In the genomic region with DNA sequence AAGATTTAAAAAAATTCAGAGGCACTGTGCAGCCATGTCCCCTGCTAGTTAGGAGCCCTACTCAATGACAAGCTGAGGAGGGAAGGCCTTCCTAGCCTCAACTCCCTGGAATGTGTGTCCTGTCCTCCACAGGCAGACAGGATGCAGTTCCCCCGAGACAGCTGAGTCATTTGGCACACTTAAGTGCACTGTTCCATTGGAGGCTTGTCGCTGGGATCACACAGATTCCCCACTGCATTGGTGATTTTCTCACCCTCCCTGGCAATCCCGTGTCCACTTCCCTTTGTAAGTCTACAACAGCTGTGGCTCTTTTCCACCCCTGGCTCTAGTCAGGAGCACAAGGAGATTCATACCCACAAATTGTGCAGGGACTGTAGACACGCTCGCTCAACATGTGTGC, we compare ENCODE assay signal across 9 mouse cellular contexts. TPM values are rescaled to one million over a fixed set of nuclear protein-coding genes. Genes with fewer than 3 reads are reported as not detected.
A peak's percentile ranks its signal among the peaks of the same experiment; 100 is the strongest.
DNase-seq lines count a peak whose midpoint lies in the region; ATAC-seq and TF ChIP-seq lines count a peak whose summit lies in the region.
"Had no signal": no experiment of that assay in that cellular context is flagged by ENCODE, and none has a peak within 500 bp of the region (broad histone marks: within the 10 kb centered on the region; RNA-seq: fewer than 3 reads in every experiment).

No protein-coding gene starts in this region.

- TF ChIP-seq EP300 in heart, adult 2 months (IDR thresholded peaks at IDR 0.05; ENCODE audit: insufficient read depth, low read depth, low read length): peak; percentile 66; the same call in 1 of the 2 replicates

- no peak overlapping the region for H3K4me3 ChIP-seq in kidney, embryonic 15.5 days (replicated peaks)
- no peak overlapping the region for H3K4me3 ChIP-seq in kidney, embryonic 16.5 days (ENCODE audit: low read length)
- H3K4me3 ChIP-seq in heart, adult 2 months: no peak overlapping the region
- H3K4me3 ChIP-seq in lung, embryonic 14.5 days (ENCODE audit: low read depth, low read length): no peak overlapping the region
- H3K4me3 ChIP-seq in midbrain, embryonic 16.5 days (ENCODE audit: low read depth, low read length): no peak overlapping the region

- intact Hi-C loops in heart, adult 2 months (cut with DNase I): no loop called here

- H3K79me2 ChIP-seq in heart, adult 2 months (replicated peaks; ENCODE audit: control insufficient read depth, insufficient read depth, low read length): 0 out of 2 replicates have a peak, but pooled peaks cover 3% of the 10 kb centered on the region

- no peak for TF ChIP-seq POLR2A in heart, adult 2 months (IDR thresholded peaks at IDR 0.05; ENCODE audit: insufficient read depth, low read depth, low read length)

- H3K4me2 ChIP-seq in kidney, embryonic 15.5 days: no peak overlapping the region
- no peak overlapping the region for H3K4me2 ChIP-seq in kidney, embryonic 16.5 days (replicated peaks; ENCODE audit: low read depth, low read length)
- H3K4me2 ChIP-seq in lung, embryonic 14.5 days: no peak overlapping the region
- H3K4me2 ChIP-seq in midbrain, embryonic 16.5 days (ENCODE audit: low read length): no peak overlapping the region

- peaks cover 26% of the 10 kb centered on the region for H3K36me3 ChIP-seq in kidney, embryonic 15.5 days
- H3K36me3 ChIP-seq in kidney, embryonic 16.5 days (ENCODE audit: insufficient read depth, low read length): peaks cover 4% of the 10 kb centered on the region; the same call in 1 of the 2 replicates
- H3K36me3 ChIP-seq in heart, adult 2 months (ENCODE audit: control insufficient read depth, insufficient read depth, low read length): no peaks in the 10 kb centered on the region
- peaks cover 6% of the 10 kb centered on the region; the same call in 1 of the 2 replicates for H3K36me3 ChIP-seq in lung, embryonic 14.5 days (ENCODE audit: insufficient read depth)
- H3K36me3 ChIP-seq in midbrain, embryonic 16.5 days (ENCODE audit: control insufficient read depth, insufficient read depth, low read length): 0 out of 2 replicates have a peak, but pooled peaks cover 3% of the 10 kb centered on the region

- no peak for TF ChIP-seq CTCF in heart, adult 2 months (IDR thresholded peaks at IDR 0.05)
- no peak for TF ChIP-seq CTCF in lung, embryonic 14.5 days (IDR thresholded peaks at IDR 0.05; ENCODE audit: low read depth)

- no peak overlapping the region for H3K9ac ChIP-seq in kidney, embryonic 15.5 days
- H3K9ac ChIP-seq in kidney, embryonic 16.5 days (replicated peaks; ENCODE audit: low read length): no peak overlapping the region
- no peak overlapping the region for H3K9ac ChIP-seq in heart, adult 2 months (ENCODE audit: low read depth, low read length)
- no peak overlapping the region for H3K9ac ChIP-seq in lung, embryonic 14.5 days
- no peak overlapping the region for H3K9ac ChIP-seq in midbrain, embryonic 16.5 days (ENCODE audit: low read depth, low read length)

- H3K27me3 ChIP-seq in kidney, embryonic 15.5 days: no peaks in the 10 kb centered on the region
- no peaks in the 10 kb centered on the region for H3K27me3 ChIP-seq in kidney, embryonic 16.5 days (ENCODE audit: insufficient read depth, low read length)
- H3K27me3 ChIP-seq in heart, adult 2 months (ENCODE audit: control insufficient read depth, insufficient read depth, low read length): no peaks in the 10 kb centered on the region
- H3K27me3 ChIP-seq in lung, embryonic 14.5 days (ENCODE audit: insufficient read depth, low read length): no peaks in the 10 kb centered on the region
- H3K27me3 ChIP-seq in midbrain, embryonic 16.5 days (ENCODE audit: control insufficient read depth, insufficient read depth, low read depth, low read length): no peaks in the 10 kb centered on the region

- peak; percentile 50 for DNase-seq in adipocyte (ENCODE audit: low spot score)
- peak; percentile 60 to 73 for DNase-seq in heart, adult 2 months
- DNase-seq in lung, embryonic 14.5 days: peak; percentile 47
- DNase-seq in ovary, postnatal 14 days (ENCODE audit: low spot score): no peak
- DNase-seq in urinary bladder, adult 2 months (ENCODE audit: low spot score): no peak
- DNase-seq: spleen, adult 18-20 months had no signal

- ATAC-seq in kidney, embryonic 15.5 days (replicated peaks; ENCODE audit: low FRiP score): no peak
- ATAC-seq in kidney, embryonic 16.5 days (ENCODE audit: low FRiP score, low TSS enrichment): no peak
- no peak for ATAC-seq in lung, embryonic 14.5 days (ENCODE audit: insufficient read depth)
- ATAC-seq in midbrain, embryonic 16.5 days: no peak

- 39% methylated on average over 5 of the region's 5 CpGs for WGBS in kidney, embryonic 15.5 days
- 41% methylated on average over 5 of the region's 5 CpGs for WGBS in kidney, embryonic 16.5 days
- 30% methylated on average over 5 of the region's 5 CpGs for WGBS in heart, adult 2 months
- WGBS in lung, embryonic 14.5 days: 56% methylated on average over 5 of the region's 5 CpGs
- 76% methylated on average over 5 of the region's 5 CpGs for WGBS in midbrain, embryonic 16.5 days

- H3K27ac ChIP-seq in kidney, embryonic 15.5 days: peak overlapping the region; percentile 39; the same call in 1 of the 2 replicates
- H3K27ac ChIP-seq in kidney, embryonic 16.5 days (ENCODE audit: low read length): no peak overlapping the region
- no peak overlapping the region; the same call in 1 of the 2 replicates for H3K27ac ChIP-seq in heart, adult 2 months
- no peak overlapping the region for H3K27ac ChIP-seq in lung, embryonic 14.5 days (ENCODE audit: low read depth)
- H3K27ac ChIP-seq in midbrain, embryonic 16.5 days (ENCODE audit: low read length): no peak overlapping the region

- peaks cover 26% of the 10 kb centered on the region for H3K4me1 ChIP-seq in kidney, embryonic 15.5 days
- peaks cover 25% of the 10 kb centered on the region for H3K4me1 ChIP-seq in kidney, embryonic 16.5 days (ENCODE audit: insufficient read depth, low read length)
- peaks cover 18% of the 10 kb centered on the region for H3K4me1 ChIP-seq in heart, adult 2 months (ENCODE audit: control insufficient read depth, insufficient read depth, low read length)
- H3K4me1 ChIP-seq in lung, embryonic 14.5 days (ENCODE audit: insufficient read depth): no peaks in the 10 kb centered on the region
- H3K4me1 ChIP-seq in midbrain, embryonic 16.5 days (ENCODE audit: control insufficient read depth, insufficient read depth, low read length): no peaks in the 10 kb centered on the region

- no peaks in the 10 kb centered on the region for H3K9me3 ChIP-seq in kidney, embryonic 15.5 days (replicated peaks)
- no peaks in the 10 kb centered on the region for H3K9me3 ChIP-seq in kidney, embryonic 16.5 days (ENCODE audit: low read length)
- H3K9me3 ChIP-seq in lung, embryonic 14.5 days (ENCODE audit: low read depth, low read length): no peaks in the 10 kb centered on the region
- no peaks in the 10 kb centered on the region for H3K9me3 ChIP-seq in midbrain, embryonic 16.5 days (replicated peaks; ENCODE audit: control insufficient read depth, low read length, poor library complexity, severe bottlenecking)

RNA-seq across cellular contexts. Expression of gene Agpat3, which starts 14.1 kb away (rescaled TPM):
- polyA plus RNA-seq in kidney, embryonic 15.5 days (2015; fragmentation: Nextera tagmentation; extraction: Ambion mirVana): 84.9 and 88.7 TPM in 2 replicates
- polyA plus RNA-seq in kidney, embryonic 16.5 days (2015; fragmentation: Nextera tagmentation; extraction: Ambion mirVana): 48.2 and 81.9 TPM in 2 replicates
- 100 to 1,000 TPM; 209 to 232 TPM for total RNA-seq in heart, adult 2 months (2021)
- polyA plus RNA-seq in heart, adult 2 months (2012; rRNA removed): 286 and 366 TPM in 2 replicates
- 59.7 and 62.1 TPM in 2 replicates for polyA plus RNA-seq in lung, embryonic 14.5 days (2014; fragmentation: Nextera tagmentation; extraction: Ambion mirVana)
- polyA plus RNA-seq in midbrain, embryonic 16.5 days (2015; fragmentation: Nextera tagmentation; extraction: Ambion mirVana): 61.4 and 66.3 TPM in 2 replicates
- 75.1 and 81.3 TPM in 2 replicates for polyA plus RNA-seq in urinary bladder, adult 2 months (2012; rRNA removed)

Comparison
In these comparisons a context has a peak if more than half of its experiments do, and no peak if none do; other contexts are left out.
1. DNase-seq: peak in adipocyte (single experiment), heart, adult 2 months (2 of 2) and lung, embryonic 14.5 days (single experiment); none in ovary, postnatal 14 days (single experiment) and urinary bladder, adult 2 months (single experiment).